Mouse (Mus musculus) limb, embryonic 13.5 days (tissue): ENCODE measurements around the gene Fes. TPM values are rescaled to one million over a fixed set of nuclear protein-coding genes. Genes with fewer than 3 reads are reported as not detected.
A peak's percentile ranks its signal among the peaks of the same experiment; 100 is the strongest.

Experiments used
- ATAC-seq: fragments of 200-750 bp; cut with Nextera tagmentation; 2 replicates; pipeline ENCODE4 v1.8.0; 2017; ENCODE audit warnings: low read depth, moderate number of reproducible peaks, moderate TSS enrichment; ENCODE audit not compliant: low FRiP score
- H3K27ac ChIP-seq: fragments of 300-500 bp; sonication (generic); 2 replicates; pipeline ENCODE4 v1.5.1; 2015; ENCODE audit warnings: inconsistent platforms, mild to moderate bottlenecking, moderate library complexity
- H3K27me3 ChIP-seq: fragments of 300-500 bp; sonication (generic); 2 replicates; pipeline ENCODE4 v1.6.1; 2015; ENCODE audit warnings: mild to moderate bottlenecking, inconsistent platforms
- H3K36me3 ChIP-seq: fragments of 300-500 bp; sonication (generic); 2 replicates; pipeline ENCODE4 v1.6.1; 2015; ENCODE audit warnings: inconsistent platforms, mild to moderate bottlenecking, moderate library complexity
- H3K4me1 ChIP-seq: fragments of 300-500 bp; sonication (generic); 2 replicates; pipeline ENCODE4 v1.6.1; 2015; ENCODE audit warnings: inconsistent platforms
- H3K4me2 ChIP-seq: fragments of 300-500 bp; sonication (generic); replicated peaks from 2 replicates; pipeline ENCODE4 v1.6.1; 2015; ENCODE audit warnings: inconsistent platforms, mild to moderate bottlenecking, moderate library complexity
- H3K4me3 ChIP-seq: fragments of 300-500 bp; sonication (generic); 2 replicates; pipeline ENCODE4 v1.5.1; 2015; ENCODE audit warnings: moderate library complexity, mild to moderate bottlenecking, inconsistent platforms
- H3K9ac ChIP-seq: fragments of 300-500 bp; sonication (generic); 2 replicates; pipeline ENCODE4 v1.6.1; 2015; ENCODE audit warnings: mild to moderate bottlenecking, inconsistent platforms
- H3K9me3 ChIP-seq: fragments of 300-500 bp; sonication (generic); 2 replicates; pipeline ENCODE4 v1.6.1; 2016; ENCODE audit warnings: inconsistent platforms
- WGBS: fragments of 180-500 bp; shearing (Covaris S2); methylation state at CpG from one replicate; pipeline ENCODE4 v1.1.7; 2015; 5-methylcytosine and 5-hydroxymethylcytosine counted together
- polyA plus RNA-seq: library from polyadenylated mRNA; unstranded; fragments of >200 nt; fragmentation: Nextera tagmentation; extraction: Ambion mirVana; gene quantifications from 2 replicates; pipeline ENCODE4 v1.2.1, GENCODE M21; 2015

Gene Fes
- polyA plus RNA-seq, 1 experiment from 2014 or later = 14.3 TPM

- ATAC-seq = peak; percentile 65
- peaks cover 7% of the 10 kb centered on the region; the same call in 1 of the 2 replicates for H3K27me3 ChIP-seq
- peaks cover 40% of the 10 kb centered on the region for H3K36me3 ChIP-seq
- peak overlapping the region; percentile 64; the same call in 1 of the 2 replicates for H3K27ac ChIP-seq
- H3K4me3 ChIP-seq = peak overlapping the region; percentile 44
- H3K9me3 ChIP-seq = no peaks in the 10 kb centered on the region
- peak overlapping the region; percentile 72 for H3K9ac ChIP-seq
- H3K4me2 ChIP-seq = peak overlapping the region; percentile 72
- WGBS = 40% methylated on average over 18 of the region's 18 CpGs
- peaks cover 31% of the 10 kb centered on the region for H3K4me1 ChIP-seq
Observed at GRCm38 (mm10) chr7:80386235-80386930, 1.4 kb downstream of the Fes start.

- no peak overlapping the region for H3K27ac ChIP-seq
- no peak overlapping the region for H3K4me2 ChIP-seq
- no peak for ATAC-seq
Observed at GRCm38 (mm10) chr7:80382919-80383318, 4.8 kb downstream of the Fes start.

GRCm38 (mm10) chr7:80379531-80379930 is 8.2 kb downstream of the Fes start:
- H3K27ac ChIP-seq = no peak overlapping the region
- H3K36me3 ChIP-seq = peaks cover 39% of the 10 kb centered on the region
- 62% methylated on average over 13 of the region's 13 CpGs for WGBS
- peaks cover 7% of the 10 kb centered on the region; the same call in 1 of the 2 replicates for H3K27me3 ChIP-seq
- H3K9ac ChIP-seq = no peak overlapping the region
- H3K4me2 ChIP-seq = no peak overlapping the region
- H3K4me3 ChIP-seq = no peak overlapping the region
- no peaks in the 10 kb centered on the region for H3K9me3 ChIP-seq
- peaks cover 3% of the 10 kb centered on the region; the same call in 1 of the 2 replicates for H3K4me1 ChIP-seq
- no peak for ATAC-seq

More at GRCm38 (mm10) chr7:80382919-80383318, 4.8 kb downstream of the Fes start:
- WGBS = 76% methylated on average over 11 of the region's 11 CpGs
- Histone ChIP-seq H3K27me3 (peaks cover 7% of the 10 kb centered on the region; the same call in 1 of the 2 replicates), H3K9me3 (no peaks in the 10 kb centered on the region), H3K9ac (no peak overlapping the region), H3K4me3 (no peak overlapping the region), H3K4me1 (peaks cover 20% of the 10 kb centered on the region), H3K36me3 (peaks cover 39% of the 10 kb centered on the region)

- H3K27me3 ChIP-seq = peaks cover 4% of the 10 kb centered on the region; the same call in 1 of the 2 replicates
- no peak for ATAC-seq
- H3K27ac ChIP-seq = no peak overlapping the region
- 0 out of 2 replicates have a peak, but pooled peaks cover under 1% of the 10 kb centered on the region for H3K4me1 ChIP-seq
- H3K9ac ChIP-seq = no peak overlapping the region
- H3K9me3 ChIP-seq = no peaks in the 10 kb centered on the region
- 37% methylated on average over 6 of the region's 6 CpGs for WGBS
- H3K36me3 ChIP-seq = peaks cover 30% of the 10 kb centered on the region
- no peak overlapping the region for H3K4me3 ChIP-seq
- no peak overlapping the region for H3K4me2 ChIP-seq
Observed at GRCm38 (mm10) chr7:80377471-80377870, 10.3 kb downstream of the Fes start.

- Histone ChIP-seq H3K4me2 (no peak overlapping the region), H3K4me1 (no peaks in the 10 kb centered on the region), H3K4me3 (no peak overlapping the region), H3K36me3 (peaks cover 20% of the 10 kb centered on the region), H3K9me3 (no peaks in the 10 kb centered on the region), H3K27me3 (no peaks in the 10 kb centered on the region), H3K9ac (no peak overlapping the region), H3K27ac (no peak overlapping the region)
- ATAC-seq = no peak
- 87% methylated on average over 10 of the region's 10 CpGs for WGBS
Observed at GRCm38 (mm10) chr7:80376192-80376591, 11.6 kb downstream of the Fes start.

DNA sequence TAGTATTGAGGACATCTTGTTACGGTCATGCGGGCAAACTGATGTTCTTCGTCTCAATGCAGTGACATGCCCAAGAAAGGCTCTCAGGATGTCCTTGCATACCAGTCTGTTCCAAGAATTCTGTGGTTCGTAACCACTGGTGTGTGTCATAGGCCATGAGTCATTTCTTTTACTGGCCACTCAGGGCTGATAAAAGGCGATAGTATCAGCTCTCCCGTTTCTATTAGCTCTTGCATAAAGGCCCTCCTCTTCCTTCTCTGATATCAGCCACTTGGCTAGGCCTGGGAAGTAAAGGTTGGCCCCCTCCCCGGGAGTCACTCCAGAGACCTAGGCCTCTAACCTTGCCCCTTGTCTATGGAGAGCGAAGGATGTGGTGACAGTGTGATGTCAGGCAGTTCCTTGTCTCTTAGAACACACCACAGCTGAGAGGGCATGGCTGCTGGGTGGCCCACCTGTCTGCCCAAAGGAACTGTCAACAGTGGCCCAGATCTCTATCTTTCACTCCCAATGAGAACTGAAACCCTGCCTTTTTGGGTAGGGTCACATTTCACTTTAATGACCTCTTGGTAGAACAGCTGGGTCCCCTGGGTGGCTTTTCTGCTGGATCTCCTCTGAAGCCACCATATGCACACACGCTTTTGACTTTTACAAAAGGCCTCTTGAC is 12.2 kb downstream of the Fes start:
- H3K4me2 ChIP-seq = no peak overlapping the region
- H3K27me3 ChIP-seq = no peaks in the 10 kb centered on the region
- H3K4me1 ChIP-seq = no peaks in the 10 kb centered on the region
- peaks cover 14% of the 10 kb centered on the region for H3K36me3 ChIP-seq
- H3K9ac ChIP-seq = no peak overlapping the region
- no peaks in the 10 kb centered on the region for H3K9me3 ChIP-seq
- H3K4me3 ChIP-seq = no peak overlapping the region
- no peak for ATAC-seq
- H3K27ac ChIP-seq = no peak overlapping the region
- WGBS = 84% methylated on average over 9 of the region's 9 CpGs

GRCm38 (mm10) chr7:80374733-80375132 is 13.0 kb downstream of the Fes start:
- H3K4me2 ChIP-seq = no peak overlapping the region
- no peak for ATAC-seq
- no peaks in the 10 kb centered on the region for H3K9me3 ChIP-seq
- H3K27me3 ChIP-seq = no peaks in the 10 kb centered on the region
- 86% methylated on average over 3 of the region's 3 CpGs for WGBS
- H3K4me1 ChIP-seq = peaks cover 7% of the 10 kb centered on the region
- no peak overlapping the region for H3K27ac ChIP-seq
- no peak overlapping the region for H3K9ac ChIP-seq
- H3K36me3 ChIP-seq = peaks cover 10% of the 10 kb centered on the region
- no peak overlapping the region for H3K4me3 ChIP-seq

GRCm38 (mm10) chr7:80374280-80374679 is 13.5 kb downstream of the Fes start:
- H3K27me3 ChIP-seq = no peaks in the 10 kb centered on the region
- no peaks in the 10 kb centered on the region for H3K9me3 ChIP-seq
- ATAC-seq = no peak
- no peak overlapping the region for H3K27ac ChIP-seq
- H3K9ac ChIP-seq = no peak overlapping the region
- H3K36me3 ChIP-seq = peaks cover 6% of the 10 kb centered on the region
- no peak overlapping the region for H3K4me3 ChIP-seq
- WGBS = 55% methylated on average over 3 of the region's 3 CpGs
- H3K4me2 ChIP-seq = no peak overlapping the region
- peaks cover 12% of the 10 kb centered on the region for H3K4me1 ChIP-seq

- H3K9me3 ChIP-seq = no peaks in the 10 kb centered on the region
- no peak overlapping the region for H3K27ac ChIP-seq
- H3K4me3 ChIP-seq = no peak overlapping the region
- H3K36me3 ChIP-seq = peaks cover 6% of the 10 kb centered on the region
- 83% methylated on average over 12 of the region's 12 CpGs for WGBS
- H3K9ac ChIP-seq = no peak overlapping the region
- no peak overlapping the region for H3K4me2 ChIP-seq
- ATAC-seq = no peak
- H3K27me3 ChIP-seq = no peaks in the 10 kb centered on the region
- peaks cover 16% of the 10 kb centered on the region for H3K4me1 ChIP-seq
Observed at GRCm38 (mm10) chr7:80373850-80374249, 13.9 kb downstream of the Fes start.

DNA sequence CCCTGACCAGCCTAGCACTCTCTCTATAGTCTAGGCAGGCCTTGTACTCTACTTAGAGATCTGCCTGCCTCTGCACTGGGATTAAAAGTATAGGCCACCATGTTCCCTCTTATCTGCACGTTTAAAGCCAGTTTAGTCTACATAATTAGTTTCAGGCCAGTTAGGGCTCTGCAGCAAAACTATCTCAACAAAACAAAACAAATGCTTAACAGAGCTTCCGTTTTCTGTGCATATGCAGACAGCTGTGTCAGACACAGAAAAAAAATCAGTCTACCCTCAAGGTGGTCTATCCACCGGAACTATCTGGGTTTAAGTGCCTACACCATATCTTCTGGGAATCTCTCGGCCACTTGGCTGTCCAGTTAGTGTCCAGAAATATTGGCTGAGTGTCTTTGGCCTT is 14.4 kb downstream of the Fes start:
- Histone ChIP-seq H3K4me2 (no peak overlapping the region), H3K27me3 (no peaks in the 10 kb centered on the region), H3K27ac (no peak overlapping the region), H3K9ac (no peak overlapping the region), H3K36me3 (peaks cover 6% of the 10 kb centered on the region), H3K4me3 (no peak overlapping the region), H3K4me1 (peaks cover 16% of the 10 kb centered on the region), H3K9me3 (no peaks in the 10 kb centered on the region)
- WGBS = 75% methylated on average over 4 of the region's 4 CpGs
- no peak for ATAC-seq

- 65% methylated on average over 2 of the region's 2 CpGs for WGBS
- no peak for ATAC-seq
- H3K9me3 ChIP-seq = no peaks in the 10 kb centered on the region
- H3K27me3 ChIP-seq = no peaks in the 10 kb centered on the region
- peaks cover 11% of the 10 kb centered on the region for H3K36me3 ChIP-seq
- H3K27ac ChIP-seq = no peak overlapping the region
- no peak overlapping the region for H3K4me2 ChIP-seq
- H3K4me1 ChIP-seq = peaks cover 16% of the 10 kb centered on the region
- H3K4me3 ChIP-seq = no peak overlapping the region
- no peak overlapping the region for H3K9ac ChIP-seq
Observed at GRCm38 (mm10) chr7:80372667-80373066, 15.1 kb downstream of the Fes start.

- ATAC-seq = no peak
- Histone ChIP-seq H3K27me3 (no peaks in the 10 kb centered on the region), H3K27ac (no peak overlapping the region), H3K4me2 (no peak overlapping the region), H3K4me1 (peaks cover 16% of the 10 kb centered on the region), H3K36me3 (peaks cover 16% of the 10 kb centered on the region), H3K4me3 (no peak overlapping the region), H3K9me3 (no peaks in the 10 kb centered on the region), H3K9ac (no peak overlapping the region)
- 96% methylated on average over 3 of the region's 3 CpGs for WGBS
Observed at GRCm38 (mm10) chr7:80372166-80372565, 15.6 kb downstream of the Fes start.
